Mouse (Mus musculus): Measurements from ENCODE around the gene Zbed6.

- no peak for TF ChIP-seq CTCF (IDR thresholded peaks at IDR 0.05; ENCODE audit: low read depth)
- no peak for TF ChIP-seq EP300 (IDR thresholded peaks at IDR 0.05; ENCODE audit: low read depth)
Measured at GRCm38 (mm10) chr1:133697935-133698620, 37.4 kb upstream of the Zbed6 start.

Data from heart, postnatal 0 days (tissue).